Mouse (Mus musculus): ENCODE measurements around the gene Dlst. TPM values are rescaled to one million over a fixed set of nuclear protein-coding genes. Genes with fewer than 3 reads are reported as not detected.
A peak's percentile ranks its signal among the peaks of the same experiment; 100 is the strongest.

Dlst gene
- polyA plus RNA-seq, 1 experiment from 2014 or later, result 123 TPM

- Histone ChIP-seq H3K4me1 (replicated peaks; ENCODE audit: insufficient read depth, low read length) (no peaks in the 10 kb centered on the region), H3K9me3 (replicated peaks; ENCODE audit: low read length) (no peaks in the 10 kb centered on the region), H3K36me3 (ENCODE audit: insufficient read depth, low read length) (no peaks in the 10 kb centered on the region), H3K4me3 (replicated peaks; ENCODE audit: low read depth, low read length) (no peak overlapping the region), H3K9ac (ENCODE audit: low read depth, low read length) (no peak overlapping the region), H3K27me3 (ENCODE audit: insufficient read depth, low read length) (no peaks in the 10 kb centered on the region), H3K27ac (no peak overlapping the region), H3K4me2 (ENCODE audit: low read length) (no peak overlapping the region)
- 61% methylated on average over 5 of the region's 5 CpGs for WGBS
- DNase-seq (ENCODE audit: low spot score), result no peak
- no peak for ATAC-seq (replicated peaks; ENCODE audit: low FRiP score, low read depth)
- no peak for TF ChIP-seq CTCF (IDR thresholded peaks at IDR 0.05; ENCODE audit: low read depth)
Observed at GRCm38 (mm10) chr12:85159592-85159991, 49.0 kb downstream of the Dlst start.

GRCm38 (mm10) chr12:85164996-85165395, 54.4 kb downstream of the Dlst start:
- no peaks in the 10 kb centered on the region for H3K4me1 ChIP-seq (replicated peaks; ENCODE audit: insufficient read depth, low read length)
- no peak for TF ChIP-seq CTCF (IDR thresholded peaks at IDR 0.05; ENCODE audit: low read depth)
- no peaks in the 10 kb centered on the region for H3K36me3 ChIP-seq (ENCODE audit: insufficient read depth, low read length)
- H3K27ac ChIP-seq, result no peak overlapping the region
- no peaks in the 10 kb centered on the region for H3K27me3 ChIP-seq (ENCODE audit: insufficient read depth, low read length)
- H3K4me3 ChIP-seq (replicated peaks; ENCODE audit: low read depth, low read length), result no peak overlapping the region
- DNase-seq (ENCODE audit: low spot score) (no peak), ATAC-seq (replicated peaks; ENCODE audit: low FRiP score, low read depth) (no peak)
- no peak overlapping the region for H3K9ac ChIP-seq (ENCODE audit: low read depth, low read length)
- 79% methylated on average over 5 of the region's 5 CpGs for whole genome bisulfite sequencing
- H3K4me2 ChIP-seq (ENCODE audit: low read length), result no peak overlapping the region
- H3K9me3 ChIP-seq (replicated peaks; ENCODE audit: low read length), result no peaks in the 10 kb centered on the region

DNA sequence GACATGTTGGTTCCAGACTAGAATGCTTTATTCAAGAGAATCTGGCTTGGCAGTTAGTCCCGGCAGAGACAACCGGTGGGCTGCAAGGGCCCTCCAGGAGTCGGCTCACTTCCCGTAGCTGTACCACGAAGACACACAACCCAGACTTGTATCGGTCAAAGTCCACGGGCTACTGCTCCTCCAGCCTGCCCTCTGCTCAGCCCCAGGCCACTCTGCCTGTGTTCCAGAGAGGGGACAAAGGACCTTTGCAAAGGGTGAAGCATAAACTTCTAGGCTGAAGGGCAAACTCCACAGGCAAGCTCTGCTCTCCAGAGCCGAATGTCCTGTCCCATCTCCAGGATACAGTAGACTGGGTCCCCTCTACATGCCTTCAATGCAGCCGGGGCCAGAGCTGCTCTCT, 56.0 kb downstream of the Dlst start:
- Histone ChIP-seq H3K9me3 (replicated peaks; ENCODE audit: low read length) (no peaks in the 10 kb centered on the region), H3K4me1 (replicated peaks; ENCODE audit: insufficient read depth, low read length) (no peaks in the 10 kb centered on the region), H3K36me3 (ENCODE audit: insufficient read depth, low read length) (no peaks in the 10 kb centered on the region), H3K4me2 (ENCODE audit: low read length) (no peak overlapping the region), H3K4me3 (replicated peaks; ENCODE audit: low read depth, low read length) (no peak overlapping the region), H3K27me3 (ENCODE audit: insufficient read depth, low read length) (no peaks in the 10 kb centered on the region), H3K27ac (no peak overlapping the region), H3K9ac (ENCODE audit: low read depth, low read length) (no peak overlapping the region)
- ATAC-seq (replicated peaks; ENCODE audit: low FRiP score, low read depth), result no peak; the same call in 1 of the 2 replicates
- WGBS, result 76% methylated on average over 9 of the region's 9 CpGs
- no peak for DNase-seq (ENCODE audit: low spot score)
- TF ChIP-seq CTCF (IDR thresholded peaks at IDR 0.05; ENCODE audit: low read depth), result no peak

- peak; percentile 90 for DNase-seq (ENCODE audit: low spot score)
- H3K9ac ChIP-seq (ENCODE audit: low read depth, low read length), result 0 out of 2 replicates have a peak overlapping the region, but pooled peaks have one; percentile 31
- WGBS, result 34% methylated on average over 27 of the region's 27 CpGs
- H3K36me3 ChIP-seq (ENCODE audit: insufficient read depth, low read length), result no peaks in the 10 kb centered on the region
- H3K27me3 ChIP-seq (ENCODE audit: insufficient read depth, low read length), result no peaks in the 10 kb centered on the region
- TF ChIP-seq CTCF (IDR thresholded peaks at IDR 0.05; ENCODE audit: low read depth), result peak; percentile 96
- no peaks in the 10 kb centered on the region for H3K4me1 ChIP-seq (replicated peaks; ENCODE audit: insufficient read depth, low read length)
- H3K4me2 ChIP-seq (ENCODE audit: low read length), result peak overlapping the region; percentile 44
- H3K4me3 ChIP-seq (replicated peaks; ENCODE audit: low read depth, low read length), result no peak overlapping the region
- H3K27ac ChIP-seq, result no peak overlapping the region
- peak; percentile 70 for ATAC-seq (replicated peaks; ENCODE audit: low FRiP score, low read depth)
- H3K9me3 ChIP-seq (replicated peaks; ENCODE audit: low read length), result no peaks in the 10 kb centered on the region
Observed at GRCm38 (mm10) chr12:85169117-85169858, 58.7 kb downstream of the Dlst start.

DNA sequence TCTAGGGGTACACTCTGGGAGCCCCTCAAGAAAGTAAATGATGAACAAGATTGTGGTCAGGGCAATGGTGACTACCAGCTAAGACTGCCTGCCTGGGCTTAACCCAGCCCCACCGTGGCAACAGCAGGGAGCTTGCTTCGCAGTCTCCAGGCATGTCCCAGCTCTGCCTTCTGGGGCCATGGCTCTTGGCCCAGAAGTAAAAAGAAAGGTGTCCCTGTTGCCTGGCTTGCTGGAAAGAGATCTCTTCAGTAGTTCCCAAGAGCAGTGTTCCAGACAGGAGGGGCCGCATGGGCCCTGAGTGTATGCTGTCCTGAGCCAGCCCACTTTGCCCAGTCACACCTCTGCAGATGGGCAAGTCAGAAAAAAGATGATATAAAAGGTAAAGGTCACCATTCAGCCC, 59.2 kb downstream of the Dlst start:
- Histone ChIP-seq H3K27me3 (ENCODE audit: insufficient read depth, low read length) (no peaks in the 10 kb centered on the region), H3K4me2 (ENCODE audit: low read length) (no peak overlapping the region), H3K9me3 (replicated peaks; ENCODE audit: low read length) (no peaks in the 10 kb centered on the region), H3K9ac (ENCODE audit: low read depth, low read length) (no peak overlapping the region), H3K27ac (no peak overlapping the region), H3K4me1 (replicated peaks; ENCODE audit: insufficient read depth, low read length) (no peaks in the 10 kb centered on the region), H3K4me3 (replicated peaks; ENCODE audit: low read depth, low read length) (no peak overlapping the region), H3K36me3 (ENCODE audit: insufficient read depth, low read length) (no peaks in the 10 kb centered on the region)
- WGBS, result 71% methylated on average over 3 of the region's 3 CpGs
- ATAC-seq (replicated peaks; ENCODE audit: low FRiP score, low read depth) (no peak), DNase-seq (ENCODE audit: low spot score) (no peak)
- no peak for TF ChIP-seq CTCF (IDR thresholded peaks at IDR 0.05; ENCODE audit: low read depth)

GRCm38 (mm10) chr12:85170284-85170947, 59.8 kb downstream of the Dlst start:
- WGBS, result 83% methylated on average over 11 of the region's 11 CpGs
- H3K9ac ChIP-seq (ENCODE audit: low read depth, low read length), result no peak overlapping the region
- TF ChIP-seq CTCF (IDR thresholded peaks at IDR 0.05; ENCODE audit: low read depth), result no peak
- H3K9me3 ChIP-seq (replicated peaks; ENCODE audit: low read length), result no peaks in the 10 kb centered on the region
- no peak overlapping the region for H3K4me2 ChIP-seq (ENCODE audit: low read length)
- no peaks in the 10 kb centered on the region; the same call in 1 of the 2 replicates for H3K4me1 ChIP-seq (replicated peaks; ENCODE audit: insufficient read depth, low read length)
- DNase-seq (ENCODE audit: low spot score) (no peak), ATAC-seq (replicated peaks; ENCODE audit: low FRiP score, low read depth) (no peak)
- H3K36me3 ChIP-seq (ENCODE audit: insufficient read depth, low read length), result no peaks in the 10 kb centered on the region
- no peak overlapping the region for H3K4me3 ChIP-seq (replicated peaks; ENCODE audit: low read depth, low read length)
- H3K27me3 ChIP-seq (ENCODE audit: insufficient read depth, low read length), result no peaks in the 10 kb centered on the region
- no peak overlapping the region for H3K27ac ChIP-seq
